Mouse (Mus musculus) ES-E14 (cell line): ENCODE data around the gene Vcp.

Experiments
- CHD2 ChIP-seq: IDR thresholded peaks from 2 replicates; pipeline ENCODE4 v1.6.1; 2014; ENCODE audit warnings: mild to moderate bottlenecking, low read depth, low read length, inconsistent platforms
- HCFC1 ChIP-seq: IDR thresholded peaks from 2 replicates; pipeline ENCODE4 v1.6.1; 2012; ENCODE audit warnings: low read length, inconsistent platforms, borderline replicate concordance; ENCODE audit not compliant: insufficient read depth
- MAFK ChIP-seq: IDR thresholded peaks from 2 replicates; pipeline ENCODE4 v1.6.1; 2014; ENCODE audit warnings: mild to moderate bottlenecking, low read depth, low read length, inconsistent platforms; ENCODE audit not compliant: insufficient read depth
- ZC3H11A ChIP-seq: IDR thresholded peaks from 2 replicates; pipeline ENCODE4 v1.6.1; 2012; ENCODE audit warnings: low read depth, mild to moderate bottlenecking, inconsistent platforms, low read length, borderline replicate concordance
- ZNF384 ChIP-seq: IDR thresholded peaks from 2 replicates; pipeline ENCODE4 v1.6.1; 2012; ENCODE audit warnings: low read depth, low read length, inconsistent platforms

DNA sequence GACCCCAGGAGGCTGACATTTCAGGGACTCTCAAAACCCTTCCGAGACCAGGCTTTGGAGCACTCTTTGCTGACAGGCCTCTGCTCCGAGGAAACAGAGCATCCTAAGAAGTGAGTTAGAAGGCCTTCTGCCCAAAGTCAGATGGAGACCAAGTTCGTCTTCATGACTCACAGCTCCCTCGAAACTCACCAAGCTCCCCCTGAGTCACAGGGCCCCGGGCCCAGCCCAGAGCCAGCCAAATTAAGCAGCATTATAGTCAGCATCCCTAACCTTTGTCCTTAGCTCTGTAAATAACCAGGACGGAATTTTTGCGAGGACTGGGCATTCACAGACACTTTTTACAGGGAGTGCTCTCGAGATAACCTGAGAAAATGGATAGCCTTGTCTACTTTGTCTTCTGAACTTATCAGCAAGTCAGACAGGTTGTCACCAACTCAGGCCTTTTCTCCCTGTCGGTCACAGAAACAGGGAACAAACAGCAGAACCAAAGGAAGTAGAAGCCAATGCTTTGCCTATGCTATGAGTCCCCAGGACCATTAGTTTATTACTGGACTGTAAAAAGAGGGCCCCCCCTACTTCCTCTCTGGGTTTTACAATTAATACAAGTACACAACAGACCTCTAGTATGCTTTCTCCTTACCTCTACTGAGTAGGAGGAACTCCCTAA is 40.7 kb upstream of the Vcp start:
- TF ChIP-seq CHD2 (no peak), ZNF384 (no peak), ZC3H11A (no peak), HCFC1 (no peak), MAFK (no peak)
